Mouse (Mus musculus) heart, adult 2 months (tissue): ENCODE results near the gene Gm45234.

Source experiments
- CTCF ChIP-seq: fragments of 200-600 bp; IDR thresholded peaks from 2 replicates; pipeline ENCODE4 v1.8.1; 2022; ENCODE audit warnings: antibody characterized with exemption, mild to moderate bottlenecking, moderate library complexity
- EP300 ChIP-seq: fragments of 200-500 bp; IDR thresholded peaks from 2 replicates; pipeline ENCODE4 v1.6.1; 2011; ENCODE audit warnings: low read depth, low read length, control low read depth; ENCODE audit not compliant: insufficient read depth
- POLR2A ChIP-seq: fragments of 200-500 bp; IDR thresholded peaks from 2 replicates; pipeline ENCODE4 v1.6.1; 2011; ENCODE audit warnings: mild to moderate bottlenecking, low read depth, low read length, control low read depth; ENCODE audit not compliant: insufficient read depth

GRCm38 (mm10) chr6:124728621-124729020 is 27.2 kb downstream of the Gm45234 start:
- TF ChIP-seq CTCF: no peak
- no peak for TF ChIP-seq POLR2A
- TF ChIP-seq EP300: no peak
